Mouse (Mus musculus): Measurements from ENCODE around the gene Pigl. TPM values are rescaled to one million over a fixed set of nuclear protein-coding genes. Genes with fewer than 3 reads are reported as not detected.
"Not testable (repeated sequence)": the region's sequence is repeated elsewhere in the genome, so short reads cannot be mapped to it uniquely, and the experiment has no call there.

Pigl gene
- total RNA-seq, 2 experiments from 2014 or later = 7.3 to 8.7 TPM

GRCm38 (mm10) chr11:62478931-62479330, 20.7 kb downstream of the Pigl start:
- no peak for DNase-seq (ENCODE audit: low spot score in 2 of 2)
- H3K27ac ChIP-seq = no peak overlapping the region
- TF ChIP-seq CTCF (conservative IDR thresholded peaks at IDR 0.05) = no peak
- no peak overlapping the region for H3K4me3 ChIP-seq

- no peak for TF ChIP-seq CTCF (conservative IDR thresholded peaks at IDR 0.05)
- Histone ChIP-seq H3K27ac (no peak overlapping the region), H3K4me3 (no peak overlapping the region)
- DNase-seq (ENCODE audit: low spot score in 2 of 2) = no peak
These were observed 21.3 kb downstream of the Pigl start for GRCm38 (mm10) chr11:62479581-62479980.

- Histone ChIP-seq H3K4me3 (no peak overlapping the region), H3K27ac (no peak overlapping the region)
- DNase-seq (ENCODE audit: low spot score in 2 of 2) = no peak
- TF ChIP-seq CTCF (conservative IDR thresholded peaks at IDR 0.05) = no peak
These were observed 28.7 kb downstream of the Pigl start for GRCm38 (mm10) chr11:62486949-62487348.

GRCm38 (mm10) chr11:62487540-62488350, 29.5 kb downstream of the Pigl start:
- Histone ChIP-seq H3K4me3 (no peak overlapping the region), H3K27ac (no peak overlapping the region)
- TF ChIP-seq CTCF (conservative IDR thresholded peaks at IDR 0.05) = no peak
- DNase-seq (ENCODE audit: low spot score in 2 of 2) = no peak

- H3K4me3 ChIP-seq = no peak overlapping the region
- no peak for DNase-seq (ENCODE audit: low spot score in 2 of 2)
- no peak for TF ChIP-seq CTCF (conservative IDR thresholded peaks at IDR 0.05)
- no peak overlapping the region for H3K27ac ChIP-seq
These were observed 35.4 kb downstream of the Pigl start for GRCm38 (mm10) chr11:62493701-62494100.

- peak overlapping the region; percentile 87 for H3K27ac ChIP-seq
- no peak overlapping the region for H3K4me3 ChIP-seq
- peak; percentile 18 to 23 for DNase-seq (ENCODE audit: low spot score in 2 of 2)
- TF ChIP-seq CTCF (conservative IDR thresholded peaks at IDR 0.05) = no peak
These were observed 36.6 kb downstream of the Pigl start for GRCm38 (mm10) chr11:62494754-62495275.

- TF ChIP-seq CTCF (conservative IDR thresholded peaks at IDR 0.05) = no peak
- no peak overlapping the region for H3K4me3 ChIP-seq
- H3K27ac ChIP-seq = peak overlapping the region; percentile 87
- no peak for DNase-seq (ENCODE audit: low spot score in 2 of 2)
These were observed 37.1 kb downstream of the Pigl start for GRCm38 (mm10) chr11:62495276-62495801.

- Histone ChIP-seq H3K4me3 (no peak overlapping the region), H3K27ac (peak overlapping the region; percentile 60)
- DNase-seq (ENCODE audit: low spot score in 2 of 2) = peak in 1 of 2 experiments; percentile 16
- peak; percentile 85 for TF ChIP-seq CTCF (conservative IDR thresholded peaks at IDR 0.05)
These were observed 38.0 kb downstream of the Pigl start for GRCm38 (mm10) chr11:62496151-62496715.

- Histone ChIP-seq H3K4me3 (no peak overlapping the region), H3K27ac (no peak overlapping the region)
- DNase-seq (ENCODE audit: low spot score in 2 of 2) = no peak
- TF ChIP-seq CTCF (conservative IDR thresholded peaks at IDR 0.05) = no peak
These were observed 38.9 kb downstream of the Pigl start for GRCm38 (mm10) chr11:62497181-62497580.

- no peak for TF ChIP-seq CTCF (conservative IDR thresholded peaks at IDR 0.05)
- H3K4me3 ChIP-seq = no peak overlapping the region
- H3K27ac ChIP-seq = no peak overlapping the region
- no peak for DNase-seq (ENCODE audit: low spot score in 2 of 2)
These were observed 40.5 kb downstream of the Pigl start for GRCm38 (mm10) chr11:62498802-62499201.

GRCm38 (mm10) chr11:62500529-62500928, 42.3 kb downstream of the Pigl start:
- no peak overlapping the region for H3K27ac ChIP-seq
- DNase-seq (ENCODE audit: low spot score in 2 of 2) = no peak
- no peak overlapping the region for H3K4me3 ChIP-seq
- no peak for TF ChIP-seq CTCF (conservative IDR thresholded peaks at IDR 0.05)

- no peak for TF ChIP-seq CTCF (conservative IDR thresholded peaks at IDR 0.05)
- H3K4me3 ChIP-seq = no peak overlapping the region
- H3K27ac ChIP-seq = no peak overlapping the region
- DNase-seq (ENCODE audit: low spot score in 2 of 2) = no peak
These were observed 49.4 kb downstream of the Pigl start for GRCm38 (mm10) chr11:62507683-62508082.

GRCm38 (mm10) chr11:62508365-62508764, 50.1 kb downstream of the Pigl start:
- H3K27ac ChIP-seq; H3K4me3 ChIP-seq; DNase-seq (ENCODE audit: low spot score in 2 of 2): not testable (repeated sequence)

GRCm38 (mm10) chr11:62508816-62509215, 50.6 kb downstream of the Pigl start:
- H3K4me3 ChIP-seq; DNase-seq (ENCODE audit: low spot score in 2 of 2); H3K27ac ChIP-seq: not testable (repeated sequence)
